Mouse (Mus musculus) monocyte, adult 2 months (primary cell): Measurements from ENCODE around the gene Kcnt1.
"Not testable (repeated sequence)": the region's sequence is repeated elsewhere in the genome, so short reads cannot be mapped to it uniquely, and the experiment has no call there.

Experiments
- DNase-seq, 2 experiments: peaks; one replicate each; pipeline ENCODE4 v3.0.0; 2022; ENCODE audit warnings: low spot score in 2 of 2, low read depth in 1 of 2

Kcnt1 gene

GRCm38 (mm10) chr2:25863337-25864131 is at the start of gene Kcnt1:
Gene Kcnt1 (plus strand): TSS chr2:25863734.
- no peak for DNase-seq

DNA sequence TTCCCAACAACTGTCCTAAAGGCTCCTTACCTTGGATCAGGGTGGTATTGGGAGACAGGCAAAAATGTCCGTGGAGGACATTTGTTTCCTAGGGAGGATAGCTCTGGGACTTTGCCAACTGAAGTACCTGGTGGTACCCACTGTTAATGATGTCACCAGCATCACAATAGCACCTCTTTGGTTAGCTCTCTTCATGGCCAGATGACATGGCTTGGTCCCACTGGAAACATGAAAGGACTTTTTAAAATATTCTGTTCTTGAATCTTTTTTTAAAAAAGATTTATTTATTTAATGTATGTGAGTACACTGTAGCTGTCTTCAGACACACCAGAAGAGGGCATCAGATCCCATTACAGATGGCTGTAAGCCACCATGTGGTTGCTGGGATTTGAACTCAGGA is 47.8 kb upstream of the Kcnt1 start, which contains the start of gene Glt6d1:
Glt6d1 (minus strand) TSS at position 101 of the 400 bp plus-strand sequence.
- DNase-seq: not testable (repeated sequence)

DNA sequence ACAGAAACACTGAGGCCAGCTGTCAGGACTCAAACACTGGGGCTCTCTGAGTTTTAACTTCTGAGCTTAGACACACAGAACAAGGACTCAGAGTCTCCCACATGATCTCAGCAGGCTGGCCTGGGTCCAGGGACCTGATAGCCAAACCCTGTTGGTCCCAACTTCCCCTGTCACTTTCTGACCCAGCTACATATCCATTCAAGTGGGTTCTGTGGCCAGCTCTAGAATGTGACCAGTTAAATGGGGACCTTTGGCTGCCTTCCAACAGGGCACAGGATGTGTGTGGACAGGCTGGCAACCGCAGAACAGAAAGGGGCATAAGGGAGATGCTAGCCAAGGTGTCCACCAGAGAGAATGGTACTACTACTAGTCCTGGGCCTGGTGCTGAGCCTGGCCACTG is 40.7 kb upstream of the Kcnt1 start, which contains the start of gene Lcn9:
Lcn9 (plus strand) TSS at position 348 of the 400 bp plus-strand sequence.
- no peak for DNase-seq

- DNase-seq: no peak
Observed at GRCm38 (mm10) chr2:25824751-25825150, 38.8 kb upstream of the Kcnt1 start.

DNA sequence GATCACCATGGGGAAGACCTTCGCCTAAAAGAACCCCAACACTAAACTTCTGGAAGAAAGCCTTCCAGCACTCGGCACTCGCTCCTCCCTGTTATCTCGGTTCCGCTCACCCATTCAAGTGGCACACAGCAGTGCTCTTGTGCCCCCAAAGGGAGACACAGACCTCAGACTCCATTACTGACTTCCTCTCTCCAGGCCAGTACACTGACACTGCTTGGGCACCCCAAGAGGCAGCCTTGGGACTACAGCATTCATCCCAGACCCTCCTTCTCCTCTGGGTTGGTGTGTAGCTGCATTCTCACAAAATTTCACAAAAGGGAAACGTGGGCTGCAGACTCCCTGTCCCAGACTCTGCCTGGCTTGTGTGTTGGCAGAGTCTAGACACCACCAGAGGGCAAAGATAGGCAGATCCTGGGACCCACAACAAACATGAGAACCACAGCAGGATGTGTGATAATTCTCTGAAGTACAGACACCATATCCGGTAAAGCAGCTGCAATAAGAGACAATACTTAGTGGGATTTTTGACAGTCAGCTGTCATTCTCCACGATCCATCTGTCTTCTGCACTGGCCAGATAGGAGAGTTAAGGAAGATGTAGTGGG is 35.1 kb upstream of the Kcnt1 start:
- no peak for DNase-seq

GRCm38 (mm10) chr2:25830786-25831185 is 32.7 kb upstream of the Kcnt1 start:
- DNase-seq: no peak

DNA sequence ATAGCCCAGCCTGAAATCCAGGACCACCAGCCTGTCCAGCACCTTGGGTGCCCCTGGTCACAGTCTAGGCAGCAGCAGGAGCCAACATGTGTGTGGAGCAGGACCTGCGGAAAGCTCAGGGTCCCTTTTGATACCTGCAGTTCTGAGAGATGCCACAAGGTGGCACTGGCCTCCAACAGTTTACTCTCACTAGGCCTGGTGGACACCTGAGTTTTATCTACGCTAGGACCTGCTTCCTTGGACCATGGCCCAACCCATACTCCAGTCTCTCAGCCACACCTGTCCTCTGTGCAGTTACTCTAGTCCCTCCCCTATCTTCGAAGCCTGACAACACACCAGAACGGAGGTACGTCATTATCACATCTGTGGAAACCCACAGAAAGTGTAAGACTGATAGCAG is 27.2 kb upstream of the Kcnt1 start:
- DNase-seq: peak in 1 of 2 experiments; percentile 22

DNA sequence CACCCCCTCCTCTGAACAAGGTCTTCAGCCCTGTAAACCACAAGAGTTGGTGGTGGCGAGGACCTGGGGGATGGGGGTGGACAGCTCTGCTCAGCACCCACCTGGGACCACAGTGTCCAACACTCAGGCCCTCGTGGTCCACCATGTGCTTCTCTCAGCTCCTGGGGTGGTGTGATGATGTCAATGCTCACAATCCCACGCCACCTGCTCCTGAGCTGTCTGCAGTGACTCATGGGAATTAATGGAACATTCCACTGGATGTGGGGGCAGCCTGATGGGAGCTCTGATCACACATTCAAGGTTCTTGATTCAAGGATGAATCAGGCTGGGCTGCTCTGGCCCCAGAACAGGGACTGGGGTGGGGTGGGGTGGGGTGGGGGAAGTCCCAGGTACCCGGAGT is 21.4 kb upstream of the Kcnt1 start:
- no peak for DNase-seq

- no peak for DNase-seq
Observed at GRCm38 (mm10) chr2:25842758-25843157, 20.8 kb upstream of the Kcnt1 start.

GRCm38 (mm10) chr2:25844097-25844496 is 19.4 kb upstream of the Kcnt1 start:
- no peak for DNase-seq

GRCm38 (mm10) chr2:25846516-25846915 is 17.0 kb upstream of the Kcnt1 start:
- DNase-seq: no peak

- no peak for DNase-seq
Observed at GRCm38 (mm10) chr2:25847226-25847625, 16.3 kb upstream of the Kcnt1 start, which contains the start of gene Sohlh1. Gene Sohlh1 (minus strand): TSS chr2:25847248.

DNA sequence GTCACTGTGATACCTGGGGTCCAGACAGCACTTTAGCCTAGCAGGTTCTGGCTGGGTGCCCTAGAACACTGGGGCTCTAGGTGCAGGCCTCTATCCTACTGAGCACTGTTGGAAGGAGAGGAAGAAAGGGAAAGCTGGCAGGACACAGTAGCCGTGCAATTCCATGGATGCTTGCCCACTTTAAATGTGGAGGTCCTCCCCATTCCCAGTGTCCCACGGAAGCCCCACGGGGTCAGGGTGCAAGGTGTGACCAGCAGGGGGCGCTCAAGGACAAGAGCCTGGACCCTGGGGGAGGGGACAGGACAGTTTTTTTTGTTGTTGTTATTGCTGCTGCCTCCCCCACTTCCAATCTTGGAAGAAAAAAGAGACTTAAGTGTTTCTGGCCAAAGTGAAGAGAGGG is 13.2 kb upstream of the Kcnt1 start:
- DNase-seq: peak in 1 of 2 experiments; percentile 24

- DNase-seq: no peak
Observed at GRCm38 (mm10) chr2:25852626-25853025, 10.9 kb upstream of the Kcnt1 start.

GRCm38 (mm10) chr2:25853998-25854397 is 9.5 kb upstream of the Kcnt1 start:
- no peak for DNase-seq

DNA sequence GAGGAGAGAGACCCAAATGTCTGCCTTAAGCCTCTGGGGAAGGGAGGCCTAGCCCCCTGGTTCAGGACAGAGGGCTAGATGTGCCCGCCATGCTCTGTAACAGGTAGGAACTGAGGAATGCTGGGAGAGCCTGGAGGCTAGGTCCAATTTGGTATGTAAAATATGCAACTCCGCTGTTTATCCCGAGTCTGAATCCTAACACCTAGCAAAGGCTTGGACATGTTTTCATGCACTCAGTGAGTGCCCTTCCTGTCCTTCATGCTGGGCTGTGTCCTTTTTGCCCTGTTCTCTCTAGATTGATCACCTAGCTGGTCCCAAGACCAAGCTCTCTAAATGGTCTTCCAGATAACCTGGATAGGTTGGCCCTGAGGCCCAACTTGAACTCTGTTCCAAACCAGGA is 3.6 kb upstream of the Kcnt1 start:
- no peak for DNase-seq

- DNase-seq: no peak
Observed at GRCm38 (mm10) chr2:25862038-25862437, 1.5 kb upstream of the Kcnt1 start.

- DNase-seq: no peak
Observed at GRCm38 (mm10) chr2:25862696-25863270, 751 bp upstream of the Kcnt1 start.

GRCm38 (mm10) chr2:25864230-25864629 is 696 bp downstream of the Kcnt1 start:
- no peak for DNase-seq

- DNase-seq: no peak
Observed at GRCm38 (mm10) chr2:25865412-25865811, 1.9 kb downstream of the Kcnt1 start.

DNA sequence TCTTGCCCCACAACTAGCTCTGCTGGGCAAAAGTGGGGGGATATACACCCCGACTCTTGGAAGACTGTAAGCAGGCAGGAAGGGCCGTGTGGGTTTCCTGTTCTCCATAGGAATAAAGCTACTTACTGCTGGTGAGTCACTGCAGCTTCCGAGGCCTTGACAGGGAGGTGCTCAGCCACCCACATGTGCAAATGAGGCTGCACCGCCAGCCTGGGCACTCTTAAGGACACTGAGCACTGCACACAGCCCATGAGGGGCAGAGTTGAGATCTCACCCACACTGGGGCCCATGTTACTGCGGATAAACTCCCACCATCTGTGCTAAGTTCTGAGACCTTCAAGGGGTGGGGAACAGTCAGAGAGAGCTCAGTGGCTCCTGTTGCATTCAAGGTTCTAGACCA is 3.1 kb downstream of the Kcnt1 start:
- no peak for DNase-seq

DNA sequence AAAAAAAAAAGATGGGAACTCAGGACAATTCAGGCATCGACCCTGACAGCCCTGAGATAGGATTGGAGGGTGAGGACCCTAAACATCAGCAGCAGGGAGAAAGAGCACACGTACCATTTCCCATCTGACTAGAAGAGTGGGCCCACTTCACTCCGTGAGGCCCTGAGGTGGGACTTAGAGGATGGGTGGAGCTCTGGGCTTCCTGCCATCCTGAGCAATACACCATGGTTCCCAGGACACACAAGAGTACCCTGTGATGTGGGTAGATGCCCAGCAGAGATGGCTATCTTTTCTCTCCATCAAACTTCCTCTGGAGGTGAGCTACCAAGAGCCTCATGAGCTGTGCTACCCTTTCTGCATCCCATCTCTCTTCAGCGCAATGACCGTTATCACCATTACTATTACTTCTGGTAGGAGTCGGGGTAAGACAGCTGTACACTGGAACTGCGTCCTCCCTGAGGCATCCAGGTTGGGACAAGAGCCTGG is 13.8 kb downstream of the Kcnt1 start:
- DNase-seq: no peak
